In genomic region chr5:25754236-25754766, GRCm38 (mm10) we compare ENCODE assay signal across 8 mouse cellular contexts. TPM values are rescaled to one million over a fixed set of nuclear protein-coding genes. Genes with fewer than 3 reads are reported as not detected.
DNase-seq lines count a peak whose midpoint lies in the region; ATAC-seq and TF ChIP-seq lines count a peak whose summit lies in the region.

No protein-coding gene starts in this region.

- intact Hi-C loops in heart, postnatal 25 days (cut with DNase I): no loop called here

- peak; percentile 37 for DNase-seq in embryo, embryonic 11 days
- DNase-seq in embryo, embryonic 10 days (ENCODE audit: low spot score): no peak
- DNase-seq in right cerebral cortex, postnatal 10 days (ENCODE audit: low spot score in 2 of 2): peak; percentile 61 to 78
- no peak for DNase-seq in right cerebral cortex, postnatal 14 days
- peak; percentile 16 for DNase-seq in heart, postnatal 25 days (ENCODE audit: low spot score)
- peak; percentile 74 for DNase-seq in midbrain, postnatal 0 days (ENCODE audit: low spot score)
- DNase-seq in cerebellum, postnatal 4 days (ENCODE audit: low spot score in 2 of 2): no peak

- no peak overlapping the region for H3K4me3 ChIP-seq in midbrain, postnatal 0 days (ENCODE audit: low read depth, low read length)

- no peaks in the 10 kb centered on the region for H3K9me3 ChIP-seq in midbrain, postnatal 0 days (ENCODE audit: low read length)

- WGBS in midbrain, postnatal 0 days: 3% methylated on average over 2 of the region's 2 CpGs

- no peak overlapping the region for H3K9ac ChIP-seq in midbrain, postnatal 0 days (replicated peaks; ENCODE audit: low read length, poor library complexity, severe bottlenecking)

- no peaks in the 10 kb centered on the region for H3K36me3 ChIP-seq in midbrain, postnatal 0 days (ENCODE audit: insufficient read depth, low read length)

- peak; percentile 83 for ATAC-seq in midbrain, postnatal 0 days (ENCODE audit: low FRiP score)
- no peak for ATAC-seq in erythroblast, adult 5-6 weeks (replicated peaks; ENCODE audit: low FRiP score, poor library complexity, severe bottlenecking)

- H3K27me3 ChIP-seq in midbrain, postnatal 0 days (ENCODE audit: insufficient read depth, low read length): no peaks in the 10 kb centered on the region

- no peak for TF ChIP-seq CTCF in midbrain, postnatal 0 days (IDR thresholded peaks at IDR 0.05)

- H3K27ac ChIP-seq in midbrain, postnatal 0 days (ENCODE audit: low read depth, low read length): peak overlapping the region; percentile 59; the same call in 1 of the 2 replicates

- H3K4me2 ChIP-seq in midbrain, postnatal 0 days (ENCODE audit: low read depth, low read length, poor library complexity, severe bottlenecking): no peak overlapping the region

- H3K4me1 ChIP-seq in midbrain, postnatal 0 days (ENCODE audit: insufficient read depth, low read length): peaks cover 3% of the 10 kb centered on the region; the same call in 1 of the 2 replicates

RNA-seq across cellular contexts. Expression of gene Actr3b, which starts 5.5 kb away (rescaled TPM):
- 10 to 100 TPM; 35.2 to 40.9 TPM for total RNA-seq in heart, postnatal 25 days (2021)
- 17.4 and 21.1 TPM in 2 replicates for total RNA-seq in midbrain, postnatal 0 days (2014; rRNA removed)
- polyA plus RNA-seq in midbrain, postnatal 0 days (2015; fragmentation: Nextera tagmentation; extraction: Ambion mirVana): 57.5 and 61.1 TPM in 2 replicates
- total RNA-seq in erythroblast, adult 5-6 weeks (2015; ENCODE audit: low replicate concordance): 2.5 TPM in 1 of 2 replicates, not detected in the other
- total RNA-seq in erythroblast, adult 5-6 weeks (2017; ENCODE audit: low replicate concordance): 0.84 TPM in 1 of 2 replicates, not detected in the other

RNA-seq across cellular contexts. Expression of gene Xrcc2, which starts 48.7 kb away (rescaled TPM):
- total RNA-seq in heart, postnatal 25 days (2021): 1 to 10 TPM; 4.9 to 5.5 TPM
- 7.4 and 15.5 TPM in 2 replicates for total RNA-seq in midbrain, postnatal 0 days (2014; rRNA removed)
- polyA plus RNA-seq in midbrain, postnatal 0 days (2015; fragmentation: Nextera tagmentation; extraction: Ambion mirVana): 4.2 and 4.8 TPM in 2 replicates
- 1.2 and 5.2 TPM in 2 replicates for total RNA-seq in erythroblast, adult 5-6 weeks (2015; ENCODE audit: low replicate concordance)
- 5.9 and 6.3 TPM in 2 replicates for total RNA-seq in erythroblast, adult 5-6 weeks (2017; ENCODE audit: low replicate concordance)

Comparison
In these comparisons a context has a peak if more than half of its experiments do, and no peak if none do; other contexts are left out.
1. DNase-seq: peak in embryo, embryonic 11 days (single experiment), right cerebral cortex, postnatal 10 days (2 of 2), heart, postnatal 25 days (single experiment) and midbrain, postnatal 0 days (single experiment); none in embryo, embryonic 10 days (single experiment), right cerebral cortex, postnatal 14 days (single experiment) and cerebellum, postnatal 4 days (0 of 2).